Mouse (Mus musculus) CD8-positive naive resting alpha-beta T cell, adult 2 months (primary cell): ENCODE data around the gene Rps6kb1.

ENCODE experiments used
- DNase-seq, 2 experiments: peaks; one replicate each; pipeline ENCODE4 v3.0.0; 2022; ENCODE audit warnings: low read depth in 2 of 2, low spot score in 2 of 2

Gene Rps6kb1

DNA sequence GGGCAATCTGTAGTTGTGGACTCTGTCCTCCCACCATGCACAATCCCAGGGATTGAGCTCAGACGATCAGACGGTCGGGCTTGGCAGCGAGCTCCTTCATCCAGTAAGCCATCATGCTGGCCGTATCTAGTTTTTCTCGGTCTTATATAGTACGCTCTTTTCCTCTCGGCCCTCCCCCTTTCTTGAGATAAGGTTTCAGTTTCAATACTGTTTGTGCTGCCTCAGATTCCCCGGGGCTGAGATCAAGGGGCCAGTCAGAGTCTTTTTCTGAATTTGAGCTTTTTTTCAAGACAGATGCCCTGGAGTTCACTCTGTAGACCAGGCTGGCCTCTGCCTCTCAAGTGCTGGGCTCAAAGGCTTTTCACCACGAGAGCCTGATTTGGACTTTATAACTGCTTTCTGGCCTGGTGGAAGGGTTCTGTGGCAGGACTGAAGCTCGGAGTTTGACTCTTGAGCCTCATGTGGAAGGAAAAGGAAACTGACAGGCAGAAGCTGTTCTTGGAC lies 36.7 kb upstream of the Rps6kb1 start:
- DNase-seq, result peak; percentile 49 to 58

DNA sequence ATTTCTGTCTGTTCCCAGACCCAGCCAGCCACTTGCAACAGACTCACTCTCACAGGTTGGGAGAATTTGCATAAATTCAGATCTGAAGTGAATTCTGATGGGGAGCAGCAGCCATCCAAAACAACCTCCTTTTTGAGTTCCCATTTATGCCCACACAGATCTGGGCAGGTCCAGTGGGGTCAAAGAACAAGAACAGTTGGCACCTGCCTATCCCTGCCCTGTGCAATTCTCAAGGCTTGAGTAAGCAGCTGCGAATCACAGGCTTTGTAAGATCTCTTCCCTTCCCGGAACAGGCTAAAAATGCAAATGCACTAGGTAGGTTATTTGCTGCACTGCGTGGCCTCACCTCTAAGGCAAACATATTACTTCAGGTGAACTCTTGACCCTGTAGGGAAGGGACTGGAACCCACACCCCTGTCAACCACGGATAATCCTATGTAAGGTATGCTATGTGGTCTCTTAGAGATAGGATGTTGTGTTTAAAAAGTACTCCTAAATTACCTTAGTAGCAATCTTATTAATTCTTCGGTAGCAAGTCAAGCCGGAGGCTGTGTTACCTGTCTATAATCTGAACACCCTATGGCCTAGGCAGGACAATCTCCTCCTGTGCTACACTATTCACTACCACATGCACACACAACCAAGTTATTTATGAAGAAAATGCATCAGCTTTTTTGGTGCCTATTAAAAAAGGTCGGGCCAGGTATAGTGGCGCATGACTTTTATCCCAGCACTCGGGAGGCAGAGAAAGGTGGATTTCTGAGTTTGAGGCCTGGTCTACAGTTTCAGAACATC lies 35.9 kb upstream of the Rps6kb1 start:
- DNase-seq, result no peak

DNA sequence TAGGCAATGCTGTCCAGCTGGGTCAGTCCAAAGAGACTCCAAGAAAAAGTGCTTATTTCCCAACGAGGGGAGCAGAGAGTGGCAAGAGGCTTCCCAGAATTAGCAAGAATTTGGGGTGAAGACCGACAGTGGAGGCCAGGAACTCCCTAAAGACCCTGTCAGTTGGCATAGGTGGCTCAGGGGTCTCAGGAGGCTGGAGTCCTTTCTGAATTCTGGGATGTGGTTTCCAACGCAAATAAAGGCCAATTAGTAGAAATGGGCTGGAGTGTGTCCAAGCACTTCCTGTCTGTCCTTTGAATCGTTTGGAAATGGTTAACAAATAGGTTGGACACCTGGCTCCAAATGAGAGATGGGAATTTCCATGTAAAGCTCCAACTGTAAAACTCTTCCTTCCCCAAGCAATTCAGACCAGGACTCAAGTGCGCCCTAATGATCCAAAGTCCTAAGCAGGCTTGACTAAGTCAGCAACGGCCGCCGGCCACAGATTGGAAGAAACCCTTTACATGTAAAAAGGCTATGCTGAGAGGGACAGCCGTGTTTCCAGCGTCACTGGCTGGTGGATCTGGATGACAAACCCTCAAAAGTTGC lies 35.2 kb upstream of the Rps6kb1 start:
- DNase-seq, result no peak

DNA sequence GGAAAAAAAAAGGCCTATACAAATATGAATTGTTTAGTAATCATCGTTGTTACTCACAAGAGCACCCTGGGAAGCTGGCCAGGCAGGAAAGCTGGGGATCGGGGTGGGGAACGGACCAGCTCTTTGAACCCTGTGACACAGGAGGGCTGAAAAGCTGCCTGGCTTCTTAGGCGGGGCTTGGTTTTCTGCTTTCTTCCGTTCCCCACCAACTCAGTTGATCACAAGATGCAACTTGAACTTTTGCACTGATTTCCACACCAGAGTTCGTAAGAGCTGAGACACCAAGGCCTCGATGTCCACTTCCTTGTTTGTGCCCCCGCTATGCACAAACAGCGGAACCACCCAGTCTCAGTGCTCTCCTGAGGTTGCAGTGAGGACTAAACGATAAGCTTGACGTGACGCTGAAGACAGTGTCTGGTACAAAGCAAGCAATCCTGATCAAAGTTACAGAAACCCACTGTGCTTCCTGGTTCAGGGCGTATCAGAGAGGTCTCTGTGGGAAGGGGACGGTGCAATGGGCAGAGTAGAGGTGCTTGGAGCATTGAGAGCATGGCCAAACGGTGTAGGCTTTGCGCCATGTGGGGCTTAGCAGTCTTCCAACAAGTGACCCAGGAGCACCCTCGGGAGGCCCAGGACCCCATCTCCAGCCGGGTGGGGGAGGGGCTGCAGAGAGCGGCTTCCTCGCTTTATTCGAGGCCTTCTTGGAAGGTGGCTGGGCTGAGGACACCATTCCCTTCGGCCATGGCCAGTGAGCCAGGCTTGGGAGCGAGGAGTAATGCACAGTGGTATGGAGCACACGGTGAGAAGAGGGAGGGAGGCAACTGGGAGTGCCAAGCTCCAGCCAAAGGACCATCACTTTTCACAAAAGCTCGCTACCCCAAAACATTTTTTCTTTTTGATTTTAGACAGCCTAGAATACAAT lies 34.5 kb upstream of the Rps6kb1 start:
- DNase-seq, result peak; percentile 71 to 72

DNA sequence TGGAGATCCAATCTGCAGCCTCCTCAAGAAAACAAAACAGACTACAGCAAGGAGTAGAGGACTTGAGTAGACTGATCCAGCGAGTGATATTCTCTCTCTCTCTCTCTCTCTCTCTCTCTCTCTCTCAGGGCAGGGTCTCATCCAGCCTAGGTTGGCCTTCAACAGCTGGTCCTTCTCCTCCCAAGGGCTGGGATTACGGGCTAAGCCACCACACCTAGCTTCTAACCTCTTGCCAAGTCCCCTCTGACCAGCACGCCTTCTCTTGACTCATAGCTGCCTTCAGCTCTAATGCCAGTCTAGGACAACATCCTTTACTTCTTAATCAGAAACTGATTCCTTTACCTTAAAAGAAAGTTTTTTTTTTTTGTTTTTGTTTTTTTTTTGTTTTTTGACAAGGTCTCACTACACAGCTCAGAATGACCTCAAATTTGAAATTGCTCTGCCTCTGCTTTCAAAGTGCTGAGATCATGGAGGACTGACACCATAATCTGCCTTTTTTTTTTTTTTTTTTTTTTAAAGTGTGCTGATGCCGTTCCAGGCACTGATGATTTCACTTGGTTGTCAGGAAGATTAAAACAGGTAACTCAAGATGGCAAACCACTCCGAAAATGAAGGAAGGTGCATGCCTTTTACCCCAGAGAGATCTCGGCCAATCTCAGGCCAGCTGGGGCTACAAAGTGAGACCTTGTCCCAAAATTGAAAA lies 33.7 kb upstream of the Rps6kb1 start:
- no peak for DNase-seq

DNA sequence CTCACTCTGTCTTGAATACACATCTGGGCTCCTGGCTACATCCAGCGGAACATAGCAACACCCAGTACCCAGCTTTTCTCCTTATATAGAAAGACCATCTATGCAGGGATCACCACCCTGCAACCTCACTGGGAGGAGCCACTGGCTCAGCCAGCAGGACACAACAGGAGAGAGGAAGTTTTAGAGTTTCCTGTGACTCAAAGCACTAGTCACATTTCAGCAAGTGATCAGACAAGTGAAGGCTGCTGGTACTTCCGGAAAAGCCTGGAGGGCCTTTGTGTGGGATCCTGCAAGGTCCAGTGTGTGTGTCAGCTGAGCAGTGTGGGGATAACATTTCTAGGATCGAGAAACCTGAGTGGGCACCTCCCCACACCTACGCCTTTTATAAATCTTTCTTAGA lies 32.6 kb upstream of the Rps6kb1 start:
- no peak for DNase-seq

DNA sequence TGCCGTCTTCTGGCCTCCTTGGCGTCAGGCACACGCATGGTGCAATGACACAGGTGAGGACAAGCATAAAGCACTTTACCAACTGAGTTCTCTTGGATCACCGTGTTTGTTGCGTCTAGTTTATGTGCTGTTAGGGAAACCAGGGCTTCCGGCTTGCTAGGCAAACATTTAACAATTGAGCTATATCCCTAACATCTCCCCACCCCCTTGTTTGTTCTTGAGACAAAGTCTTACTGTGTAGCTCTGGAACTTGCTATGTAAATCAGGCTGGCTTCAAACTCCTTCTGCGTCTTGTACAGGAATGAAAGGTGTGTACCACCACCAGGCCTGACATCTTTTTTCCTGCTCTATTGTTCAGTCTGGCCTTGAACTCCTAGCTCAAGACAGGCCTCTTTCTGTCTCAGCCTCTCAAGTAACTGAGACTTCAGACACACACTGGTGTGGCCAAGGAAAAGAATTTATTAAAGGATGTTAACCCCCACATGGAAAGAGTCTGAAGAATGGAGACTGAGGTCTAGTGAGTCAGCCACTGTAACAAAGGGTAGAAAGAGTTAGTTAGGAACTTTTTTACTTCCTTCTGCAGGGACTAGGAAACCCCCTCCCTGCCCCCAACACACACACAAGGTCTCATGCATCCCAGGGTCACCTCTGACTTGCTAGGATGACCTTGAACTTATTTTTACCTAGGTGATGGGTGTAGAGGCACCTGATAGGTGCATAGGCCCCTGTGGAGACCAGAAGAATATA lies 31.2 kb upstream of the Rps6kb1 start:
- no peak for DNase-seq

DNA sequence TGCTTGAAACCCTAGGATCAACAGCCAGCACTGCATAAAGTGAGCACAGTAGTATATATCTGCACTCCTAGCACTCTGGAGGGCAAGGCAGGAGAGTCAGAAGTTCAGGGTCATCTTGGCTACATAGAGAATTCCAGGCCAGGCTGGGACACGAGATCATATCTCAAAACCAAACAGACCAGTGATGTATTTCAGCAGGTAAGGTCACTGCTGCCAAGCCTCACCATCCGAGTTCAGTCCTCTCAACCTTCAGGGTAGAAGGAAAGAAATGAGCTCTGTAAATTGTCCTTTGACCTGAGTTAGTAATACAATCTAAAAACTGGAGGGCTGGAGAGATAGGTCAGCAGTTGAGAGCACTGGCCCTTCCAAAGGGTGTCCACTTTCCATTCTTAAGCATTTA lies 29.8 kb upstream of the Rps6kb1 start:
- DNase-seq, result no peak

DNA sequence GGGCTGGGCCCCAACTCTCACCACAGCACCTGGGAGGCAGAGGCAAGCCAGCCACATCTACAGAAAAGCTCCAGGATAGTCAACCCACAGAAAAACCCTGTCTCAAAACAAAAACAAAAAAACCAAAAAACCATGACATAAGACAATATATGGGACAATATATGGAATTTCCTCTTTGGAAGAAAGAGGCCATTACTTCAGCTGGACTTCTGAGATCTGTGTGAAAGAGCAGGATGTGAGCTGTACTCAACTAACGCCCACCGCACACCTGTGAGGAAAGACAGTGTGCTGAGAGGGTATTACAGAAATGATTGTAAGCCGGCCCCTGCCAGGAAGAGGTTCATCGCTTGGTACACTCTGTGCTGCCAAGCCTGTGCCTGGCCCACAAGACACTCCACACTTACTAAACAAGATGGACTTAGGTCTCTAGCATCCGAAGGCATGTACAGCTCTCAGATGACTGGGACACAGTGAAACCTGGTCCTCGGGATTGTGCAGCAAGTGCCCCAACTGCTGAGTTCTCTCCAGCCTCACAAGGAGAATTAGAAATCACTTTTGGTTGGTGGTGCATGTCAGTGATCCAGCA lies 29.1 kb upstream of the Rps6kb1 start:
- DNase-seq, result no peak

DNA sequence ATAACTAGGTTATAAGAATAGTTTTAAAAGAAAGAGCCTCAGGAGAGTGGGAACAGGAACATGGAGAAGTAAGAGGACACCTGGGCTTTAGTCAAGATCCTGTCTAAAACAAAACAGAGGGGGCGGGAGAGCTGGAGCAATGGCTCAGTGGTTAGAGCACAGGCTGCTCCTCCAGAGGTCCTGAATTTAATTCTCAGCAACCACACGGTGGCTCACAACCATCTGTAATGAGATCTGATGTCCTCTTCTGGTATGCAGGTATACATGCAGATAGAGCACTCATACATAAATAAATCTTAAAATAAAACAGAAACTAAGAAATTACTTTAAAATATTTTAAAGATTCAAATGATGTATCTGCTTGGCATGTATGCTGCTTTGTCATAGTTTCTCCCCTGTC lies 28.0 kb upstream of the Rps6kb1 start:
- no peak for DNase-seq

DNA sequence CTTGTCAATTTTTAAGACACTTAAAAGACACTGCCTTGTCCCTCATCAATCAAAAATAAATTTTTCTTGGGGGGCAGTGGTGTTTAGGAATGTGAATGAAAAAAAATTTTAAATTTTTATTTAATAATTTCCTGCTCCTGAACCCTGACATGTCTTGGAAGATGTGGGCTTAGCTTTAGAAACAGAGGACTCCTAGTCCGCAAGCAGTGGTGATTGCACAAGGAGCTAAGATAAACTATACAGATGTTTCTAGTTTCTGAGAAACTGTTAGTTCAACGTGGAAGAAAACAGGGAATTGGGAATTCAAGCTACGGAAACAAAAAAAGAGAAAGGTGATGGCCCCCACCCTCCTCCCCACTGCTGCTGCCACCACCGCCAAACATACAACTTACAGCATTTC lies 27.3 kb upstream of the Rps6kb1 start:
- DNase-seq, result no peak

DNA sequence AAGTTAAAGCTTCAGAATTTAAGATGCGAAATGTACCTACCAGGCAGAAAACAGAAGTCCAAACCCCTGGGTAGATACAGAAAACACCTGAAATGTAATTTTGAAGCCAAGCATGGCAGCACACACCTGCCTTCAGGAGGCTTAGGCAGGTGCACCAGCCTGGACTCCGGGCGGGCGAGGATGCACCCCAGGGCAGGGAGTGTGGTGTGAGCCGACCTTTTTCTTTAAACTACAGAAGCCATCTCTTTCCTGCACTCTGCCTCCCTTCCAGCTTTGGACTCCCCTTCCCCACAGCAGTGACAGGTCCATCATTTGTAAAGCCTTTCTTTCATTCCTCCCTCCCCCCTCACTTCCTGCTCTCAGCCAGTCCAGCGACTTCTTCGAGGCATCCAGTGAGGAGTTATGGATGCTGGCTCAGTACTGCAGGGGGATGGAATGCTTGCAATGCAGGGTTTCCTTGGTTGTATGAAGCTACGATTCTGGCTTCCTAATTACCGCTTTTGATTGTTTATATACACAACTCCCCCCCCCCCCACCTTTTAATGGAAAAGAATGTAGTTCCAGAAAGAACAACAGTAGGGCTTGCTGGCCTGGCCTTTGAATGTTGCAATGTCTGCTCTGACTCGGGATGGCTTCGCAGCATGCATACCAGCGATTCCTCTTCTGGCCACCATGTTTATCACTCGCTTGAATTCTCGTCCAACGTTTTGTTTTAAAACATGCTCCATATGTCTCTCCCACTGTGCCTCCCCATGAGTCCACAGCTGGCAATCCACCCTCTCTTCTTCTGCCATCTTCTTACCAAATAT lies 26.6 kb upstream of the Rps6kb1 start:
- no peak for DNase-seq

DNA sequence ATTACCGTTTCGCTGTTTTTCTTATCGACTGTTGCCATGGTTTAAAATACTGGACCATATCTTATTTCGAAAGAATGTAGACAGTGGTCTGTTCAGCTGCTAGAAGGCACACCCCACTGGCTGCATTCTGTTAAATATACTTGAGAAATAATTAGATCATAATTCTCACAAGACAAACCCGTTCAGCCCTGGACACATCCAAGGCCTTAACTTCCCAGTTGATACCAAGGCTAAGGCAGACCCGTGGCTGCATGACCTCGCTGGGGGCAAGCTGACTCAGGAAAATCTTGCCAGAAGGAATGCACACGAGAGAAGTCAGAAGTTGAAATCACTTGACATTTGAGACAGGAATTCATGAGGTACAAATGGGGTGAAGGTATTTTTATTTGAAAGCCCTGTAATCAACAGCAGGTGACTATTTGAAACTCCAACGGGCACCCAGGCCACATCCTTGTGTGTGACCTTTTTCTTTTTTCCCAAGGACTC lies 25.7 kb upstream of the Rps6kb1 start:
- no peak for DNase-seq

DNA sequence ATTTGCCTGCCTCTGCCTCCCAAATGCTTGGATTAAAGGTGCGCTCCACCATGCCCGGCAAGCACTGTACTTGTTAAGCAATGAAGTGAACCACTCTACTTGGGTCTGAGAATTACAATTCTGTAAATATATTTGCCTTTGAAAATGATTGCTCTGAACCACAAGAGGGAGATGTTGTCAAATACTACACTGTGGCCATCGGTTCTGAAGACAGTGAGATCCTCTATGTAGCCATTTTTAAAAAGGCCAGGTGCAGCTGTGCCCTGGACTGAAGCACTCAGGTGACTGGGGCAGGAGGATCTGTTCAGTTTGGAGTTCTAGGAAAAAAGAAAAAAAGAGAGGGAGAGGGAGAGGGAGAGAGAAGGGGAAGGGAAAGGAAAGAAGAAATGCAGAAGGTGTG lies 23.8 kb upstream of the Rps6kb1 start:
- DNase-seq, result peak in 1 of 2 experiments; percentile 32

DNA sequence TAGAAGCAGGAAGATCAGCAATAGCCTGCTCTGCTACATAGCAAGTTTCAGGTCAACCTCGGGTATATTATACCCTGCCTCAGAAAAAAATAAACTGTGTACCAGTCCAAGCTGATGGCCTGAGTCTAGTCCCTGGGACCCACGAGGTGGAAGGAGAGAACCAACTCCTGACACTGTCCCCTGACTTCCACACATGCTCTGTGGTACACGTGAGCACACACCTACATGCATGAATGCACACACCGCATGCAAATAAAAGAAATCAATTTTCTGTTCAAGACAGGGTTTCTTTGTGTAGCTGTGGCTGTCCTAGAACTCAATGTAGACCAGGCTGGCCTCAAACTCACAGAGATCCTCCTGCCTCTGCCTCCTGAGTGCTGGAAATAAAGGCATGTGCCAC lies 13.7 kb upstream of the Rps6kb1 start:
- DNase-seq, result no peak

DNA sequence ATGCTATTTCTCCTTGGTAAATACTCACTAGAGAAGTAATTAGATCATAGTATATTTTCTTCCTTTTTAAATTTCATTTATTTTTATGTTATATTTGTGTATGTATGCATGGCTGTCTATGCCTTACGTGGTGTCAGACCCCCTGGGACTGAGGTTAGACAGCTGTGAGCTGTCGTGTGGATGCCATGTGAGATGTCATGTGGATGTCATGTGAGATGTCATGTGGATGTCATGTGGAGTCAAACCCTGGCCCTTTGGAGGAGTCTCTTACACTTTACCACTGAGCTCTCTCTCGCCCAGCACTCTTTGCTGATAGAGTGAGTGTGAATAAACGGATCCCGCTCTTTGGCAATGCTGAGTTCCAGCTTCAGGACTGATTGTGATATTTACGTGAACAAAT lies 8.9 kb upstream of the Rps6kb1 start:
- DNase-seq, result no peak

DNA sequence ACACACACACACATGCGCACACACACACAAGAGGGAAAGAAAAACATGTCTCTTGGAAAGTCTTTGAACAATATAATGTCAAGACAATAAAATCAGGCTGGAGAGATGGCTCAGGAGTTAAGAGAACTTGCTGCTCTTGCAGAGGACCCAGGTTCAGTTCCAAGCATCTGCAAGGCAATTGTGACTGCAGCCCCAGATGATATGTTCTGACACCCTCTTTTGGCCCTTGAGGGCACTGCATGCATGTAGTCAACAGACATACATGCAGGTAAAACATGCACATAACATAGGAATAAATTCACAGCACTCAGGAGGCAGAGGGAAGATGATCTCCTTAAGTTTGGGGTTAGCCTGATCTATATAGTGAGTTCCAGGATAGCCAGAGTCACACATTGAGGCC lies 2.8 kb upstream of the Rps6kb1 start:
- DNase-seq, result peak; percentile 9 to 49

DNA sequence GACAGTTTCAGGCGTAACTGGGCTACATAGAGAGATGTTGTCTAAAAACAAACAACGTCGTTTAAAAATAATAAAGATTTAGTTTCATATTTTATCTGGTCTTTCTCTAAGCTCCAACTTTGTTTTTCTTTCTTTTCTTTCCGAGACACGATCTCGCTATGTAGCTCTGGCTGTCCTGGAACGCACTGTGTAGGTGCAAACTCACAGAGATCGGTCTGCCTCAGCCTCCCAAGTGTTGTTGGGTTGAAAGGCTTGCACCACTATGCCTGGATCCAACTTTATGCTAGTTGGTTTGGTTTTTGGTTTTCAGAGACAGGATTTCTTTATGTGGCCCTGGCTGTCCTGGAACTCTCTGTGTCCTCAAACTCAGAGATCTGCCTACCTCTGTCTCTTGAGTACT lies 951 bp upstream of the Rps6kb1 start:
- DNase-seq, result no peak
